Mouse (Mus musculus) myocyte (in vitro differentiated cells): ENCODE measurements around the gene Defb13. TPM values are rescaled to one million over a fixed set of nuclear protein-coding genes. Genes with fewer than 3 reads are reported as not detected.

Experiments used
- H3K27me3 ChIP-seq: one replicate; pipeline ENCODE4 v1.6.1; 2011; ENCODE audit not compliant: control insufficient read depth, insufficient read depth, insufficient read length
- H3K36me3 ChIP-seq: one replicate; pipeline ENCODE4 v1.6.1; 2011; ENCODE audit not compliant: control insufficient read depth, insufficient read depth
- H3K4me2 ChIP-seq: one replicate; pipeline ENCODE4 v1.6.1; 2011; ENCODE audit warnings: low read depth, control low read depth
- H3K4me3 ChIP-seq: one replicate; pipeline ENCODE4 v1.5.1; 2011; ENCODE audit warnings: mild to moderate bottlenecking, control low read depth, moderate library complexity
- H3K79me2 ChIP-seq: one replicate; pipeline ENCODE4 v1.6.1; 2011; ENCODE audit not compliant: control insufficient read depth, insufficient read depth
- H3ac ChIP-seq: one replicate; pipeline ENCODE4 v1.6.1; 2011; ENCODE audit not compliant: control insufficient read depth, insufficient read length
- CEBPB ChIP-seq: IDR thresholded peaks from 2 replicates; pipeline ENCODE4 v1.6.1; 2011; ENCODE audit warnings: mild to moderate bottlenecking, moderate library complexity; ENCODE audit not compliant: poor library complexity, insufficient read depth, severe bottlenecking
- E2F4 ChIP-seq: IDR thresholded peaks from one replicate; pipeline ENCODE4 v1.6.1; 2011; ENCODE audit warnings: mild to moderate bottlenecking, control low read depth, moderate library complexity; ENCODE audit not compliant: insufficient read depth
- MAX ChIP-seq: IDR thresholded peaks from one replicate; pipeline ENCODE4 v1.6.1; 2011; ENCODE audit warnings: low read depth, mild to moderate bottlenecking, control low read depth
- MYOD1 ChIP-seq, 3 experiments: IDR thresholded peaks; one replicate each; pipeline ENCODE4 v1.6.1; 2011; ENCODE audit warnings: control low read depth in 2 of 3, low read depth in 2 of 3, mild to moderate bottlenecking in 2 of 3, moderate library complexity in 1 of 3; ENCODE audit not compliant: insufficient read length in 2 of 3, control insufficient read depth in 1 of 3
- MYOG ChIP-seq, 3 experiments: IDR thresholded peaks; one replicate each; pipeline ENCODE4 v1.6.1; 2011; ENCODE audit warnings: control low read depth in 2 of 3, low read depth in 2 of 3, mild to moderate bottlenecking in 2 of 3; ENCODE audit not compliant: insufficient read length in 2 of 3, control insufficient read depth in 1 of 3, insufficient read depth in 1 of 3
- POLR2A ChIP-seq: IDR thresholded peaks from one replicate; pipeline ENCODE4 v1.6.1; 2011; ENCODE audit warnings: low read depth, mild to moderate bottlenecking, control low read depth, moderate library complexity; ENCODE audit not compliant: insufficient read length
- POLR2AphosphoS2 ChIP-seq: IDR thresholded peaks from one replicate; pipeline ENCODE4 v1.6.1; 2011; ENCODE audit warnings: low read depth, control low read depth; ENCODE audit not compliant: insufficient read length
- REST ChIP-seq: IDR thresholded peaks from one replicate; pipeline ENCODE4 v1.6.1; 2011; ENCODE audit warnings: mild to moderate bottlenecking, control low read depth, moderate library complexity; ENCODE audit not compliant: insufficient read depth, insufficient read length
- SRF ChIP-seq: IDR thresholded peaks from one replicate; pipeline ENCODE4 v1.6.1; 2011; ENCODE audit warnings: low read depth; ENCODE audit not compliant: control insufficient read depth, insufficient read length
- TCF12 ChIP-seq: IDR thresholded peaks from one replicate; pipeline ENCODE4 v1.6.1; 2011; ENCODE audit warnings: mild to moderate bottlenecking, control low read depth; ENCODE audit not compliant: poor library complexity, insufficient read depth, severe bottlenecking
- TCF3 ChIP-seq: IDR thresholded peaks from one replicate; pipeline ENCODE4 v1.6.1; 2011; ENCODE audit warnings: low read depth, control low read depth; ENCODE audit not compliant: insufficient read length
- USF1 ChIP-seq: IDR thresholded peaks from one replicate; pipeline ENCODE4 v1.6.1; 2011; ENCODE audit warnings: low read depth, mild to moderate bottlenecking, control low read depth, moderate library complexity
- polyA plus RNA-seq: library from polyadenylated mRNA; unstranded; fragments of >200 nt; fragmentation: generic; extraction: Trizol; gene quantifications from one replicate; pipeline ENCODE4 v1.2.1, GENCODE M21; 2012; ENCODE audit warnings: missing spikeins

The Defb13 gene
- polyA plus RNA-seq, 1 experiment, result not detected

DNA sequence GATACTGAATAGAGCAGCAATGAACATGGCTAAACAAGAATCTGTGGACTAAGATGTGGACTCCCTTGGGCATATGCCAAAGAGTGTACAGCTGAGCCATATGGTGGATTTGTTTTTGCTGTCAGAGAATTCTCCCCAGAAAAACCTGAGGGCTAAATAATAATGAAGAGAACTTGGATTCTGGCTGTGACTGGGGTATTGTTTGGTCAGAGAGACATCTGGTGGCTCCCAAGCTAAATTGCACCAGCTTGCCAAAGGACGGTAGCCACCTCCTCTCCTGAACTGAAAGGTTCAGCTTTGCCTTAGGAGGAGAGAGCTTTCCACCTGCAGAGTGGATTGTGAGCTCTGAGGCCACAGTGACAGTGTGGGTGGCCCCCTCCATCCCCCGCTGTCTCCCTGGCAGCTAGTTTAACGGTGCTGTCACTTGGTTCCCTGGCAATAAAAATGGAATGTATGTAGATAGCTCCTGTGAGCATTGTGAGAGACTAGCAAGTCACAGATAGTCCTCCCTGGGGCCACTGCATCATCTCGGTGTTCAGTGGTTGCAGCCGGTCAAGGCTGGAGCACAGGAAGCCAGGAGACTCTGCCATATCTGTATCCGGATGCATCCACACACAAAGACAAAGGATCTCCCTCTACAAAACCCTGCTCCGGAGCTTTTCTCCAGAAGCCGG is 35.2 kb downstream of the Defb13 start:
- no peak for TF ChIP-seq POLR2A
- no peak for TF ChIP-seq REST
- Histone ChIP-seq H3K4me2 (no peak overlapping the region), H3K27me3 (no peaks in the 10 kb centered on the region), H3ac (no peak overlapping the region), H3K4me3 (no peak overlapping the region), H3K79me2 (no peaks in the 10 kb centered on the region), H3K36me3 (no peaks in the 10 kb centered on the region)

DNA sequence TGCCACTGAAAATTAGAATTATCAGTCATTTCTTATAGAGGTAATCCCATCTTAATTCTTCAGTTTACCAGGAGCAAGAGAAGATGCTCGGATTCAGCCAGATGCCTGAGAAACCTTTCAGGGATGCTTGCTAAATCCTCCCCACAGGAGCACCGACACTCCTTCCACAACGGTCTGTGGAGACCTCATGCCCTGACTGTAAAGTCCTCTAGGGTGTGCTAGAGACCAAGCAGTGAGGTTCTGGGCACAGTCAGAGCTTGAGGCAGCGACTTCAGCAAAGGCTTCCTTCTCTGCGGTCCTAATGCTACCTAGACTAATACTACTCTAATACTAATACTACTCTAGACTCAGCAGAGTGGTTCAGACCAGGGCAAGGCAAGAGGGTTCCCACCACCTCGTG is 45.6 kb downstream of the Defb13 start:
- TF ChIP-seq USF1 (no peak), TCF12 (no peak), MAX (no peak), REST (no peak), MYOG (IDR thresholded peaks at IDR 0.05; ENCODE audit: control insufficient read depth in 1 of 3, insufficient read depth in 1 of 3, insufficient read length in 2 of 3, low read depth in 2 of 3) (no peak), CEBPB (no peak), SRF (no peak), MYOD1 (IDR thresholded peaks at IDR 0.05; ENCODE audit: control insufficient read depth in 1 of 3, insufficient read length in 2 of 3, low read depth in 2 of 3) (no peak)
- Histone ChIP-seq H3ac (no peak overlapping the region), H3K27me3 (no peaks in the 10 kb centered on the region), H3K4me2 (no peak overlapping the region), H3K36me3 (no peaks in the 10 kb centered on the region), H3K79me2 (no peaks in the 10 kb centered on the region), H3K4me3 (no peak overlapping the region)

DNA sequence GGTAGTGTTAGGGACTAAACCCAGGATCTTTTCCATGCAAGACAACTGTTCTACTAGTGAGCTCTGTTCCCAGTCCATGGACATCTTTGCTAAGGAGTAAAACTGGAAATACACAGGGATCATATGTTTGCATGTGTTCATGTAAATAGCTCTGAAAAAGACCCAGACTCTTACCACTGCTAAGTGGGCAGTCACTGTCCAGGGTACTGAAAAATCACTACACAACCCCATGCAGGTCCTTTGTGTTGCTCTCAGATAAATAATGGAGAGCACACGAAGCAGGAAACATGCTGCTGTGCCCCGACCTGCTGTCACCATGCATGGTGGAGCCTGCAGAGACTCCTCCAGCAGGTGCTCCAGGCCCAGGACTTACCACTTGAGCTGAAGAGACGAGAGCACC is 48.6 kb downstream of the Defb13 start:
- Histone ChIP-seq H3ac (no peak overlapping the region), H3K79me2 (no peaks in the 10 kb centered on the region), H3K36me3 (no peaks in the 10 kb centered on the region), H3K4me2 (no peak overlapping the region), H3K27me3 (no peaks in the 10 kb centered on the region), H3K4me3 (no peak overlapping the region)
- TF ChIP-seq SRF (no peak), POLR2A (no peak), TCF12 (no peak), USF1 (no peak), TCF3 (no peak), REST (no peak), CEBPB (no peak), POLR2AphosphoS2 (no peak), MYOG (IDR thresholded peaks at IDR 0.05; ENCODE audit: control insufficient read depth in 1 of 3, insufficient read depth in 1 of 3, insufficient read length in 2 of 3, low read depth in 2 of 3) (no peak), MAX (no peak), E2F4 (no peak), MYOD1 (IDR thresholded peaks at IDR 0.05; ENCODE audit: control insufficient read depth in 1 of 3, insufficient read length in 2 of 3, low read depth in 2 of 3) (no peak)

Other genes starting within 250 kb of the Defb13 start
- gene AY761184, start 243.1 kb upstream of the Defb13 start, polyA plus RNA-seq, result not detected
- gene Defa24, start 212.3 kb upstream of the Defb13 start, polyA plus RNA-seq, result not detected
- gene Defb50, start 123.2 kb upstream of the Defb13 start, polyA plus RNA-seq, result not detected
- gene Defb2, start 106.8 kb upstream of the Defb13 start, polyA plus RNA-seq, result not detected
- not detected for gene Defb10, start 87.9 kb upstream of the Defb13 start, polyA plus RNA-seq
- gene Defb9, start 61.3 kb upstream of the Defb13 start, polyA plus RNA-seq, result not detected
- gene Defb11, start 40.4 kb upstream of the Defb13 start, polyA plus RNA-seq, result not detected
- gene Defb15, start 14.1 kb upstream of the Defb13 start, polyA plus RNA-seq, result not detected
- not detected for gene Defb35, start 8.4 kb upstream of the Defb13 start, polyA plus RNA-seq
- not detected for gene Fam90a1a, start 12.0 kb downstream of the Defb13 start, polyA plus RNA-seq
- gene Ccdc70, start 23.0 kb downstream of the Defb13 start, polyA plus RNA-seq, result not detected
- 0.05 TPM for gene Atp7b, start 113.5 kb downstream of the Defb13 start, polyA plus RNA-seq
- gene Alg11, start 114.0 kb downstream of the Defb13 start, polyA plus RNA-seq, result 3.5 TPM
- gene Nek5, start 178.3 kb downstream of the Defb13 start, polyA plus RNA-seq, result not detected
- 3.6 TPM for gene Nek3, start 219.7 kb downstream of the Defb13 start, polyA plus RNA-seq
- gene Ckap2, start 239.1 kb downstream of the Defb13 start, polyA plus RNA-seq, result 7.6 TPM
- gene Vps36, start 246.0 kb downstream of the Defb13 start, polyA plus RNA-seq, result 19.1 TPM